Mouse (Mus musculus): ENCODE measurements around the gene Slc35f1.
A peak's percentile ranks its signal among the peaks of the same experiment; 100 is the strongest.

The Slc35f1 gene

GRCm38 (mm10) chr10:52940111-52940830 is 249.9 kb downstream of the Slc35f1 start:
- DNase-seq: no peak

GRCm38 (mm10) chr10:52940831-52941216 is 250.5 kb downstream of the Slc35f1 start:
- DNase-seq: no peak

GRCm38 (mm10) chr10:52952581-52952980 is 262.2 kb downstream of the Slc35f1 start:
- no peak for DNase-seq

GRCm38 (mm10) chr10:52956728-52957127 is 266.4 kb downstream of the Slc35f1 start:
- no peak for DNase-seq

GRCm38 (mm10) chr10:52979251-52979650 is 288.9 kb downstream of the Slc35f1 start:
- DNase-seq: no peak

- no peak for DNase-seq
These were observed 292.5 kb downstream of the Slc35f1 start for GRCm38 (mm10) chr10:52982836-52983235.

- no peak for DNase-seq
These were observed 301.9 kb downstream of the Slc35f1 start for GRCm38 (mm10) chr10:52992246-52992645.

GRCm38 (mm10) chr10:52996886-52997285 is 306.6 kb downstream of the Slc35f1 start:
- no peak for DNase-seq

- DNase-seq: no peak
These were observed 310.8 kb downstream of the Slc35f1 start for GRCm38 (mm10) chr10:53001136-53001535.

- no peak for DNase-seq
These were observed 316.2 kb downstream of the Slc35f1 start for GRCm38 (mm10) chr10:53006229-53007190.

- no peak for DNase-seq
These were observed 323.5 kb downstream of the Slc35f1 start for GRCm38 (mm10) chr10:53013878-53014277.

- no peak for DNase-seq
These were observed 338.1 kb downstream of the Slc35f1 start for GRCm38 (mm10) chr10:53028454-53028853.

- no peak for DNase-seq
These were observed 344.9 kb downstream of the Slc35f1 start for GRCm38 (mm10) chr10:53035202-53035601.

GRCm38 (mm10) chr10:53045931-53046330 is 355.6 kb downstream of the Slc35f1 start:
- DNase-seq: no peak

GRCm38 (mm10) chr10:53052521-53052920 is 362.2 kb downstream of the Slc35f1 start:
- no peak for DNase-seq

- DNase-seq: no peak
These were observed 370.4 kb downstream of the Slc35f1 start for GRCm38 (mm10) chr10:53060745-53061144.

GRCm38 (mm10) chr10:53062741-53063140 is 372.4 kb downstream of the Slc35f1 start:
- DNase-seq: no peak

- no peak for DNase-seq
These were observed 397.5 kb downstream of the Slc35f1 start for GRCm38 (mm10) chr10:53087811-53088210.

- DNase-seq: no peak
These were observed 401.2 kb downstream of the Slc35f1 start for GRCm38 (mm10) chr10:53091525-53091924.

- DNase-seq: no peak
These were observed 406.1 kb downstream of the Slc35f1 start for GRCm38 (mm10) chr10:53096446-53096845.

- no peak for DNase-seq
These were observed 410.5 kb downstream of the Slc35f1 start for GRCm38 (mm10) chr10:53100881-53101280.

GRCm38 (mm10) chr10:53101412-53101811 is 411.1 kb downstream of the Slc35f1 start:
- no peak for DNase-seq

- no peak for DNase-seq
These were observed 412.1 kb downstream of the Slc35f1 start for GRCm38 (mm10) chr10:53102423-53102822.

- peak; percentile 11 for DNase-seq
These were observed 424.7 kb downstream of the Slc35f1 start for GRCm38 (mm10) chr10:53115028-53115427.
